Mouse (Mus musculus): ENCODE measurements at regions not wholly inside any gene's neighbourhood (a gene's known extent, or its start where the extent isn't known, plus 50 kb on each side); places are given as distances from the start of the nearest gene placed in this dataset.

- no peak overlapping the region for H3K27ac ChIP-seq (replicated peaks in 1 of 2; ENCODE audit: control insufficient read depth in 1 of 2, insufficient read depth in 1 of 2, low read depth in 2 of 2, low read length in 2 of 2)
- H3K36me3 ChIP-seq (ENCODE audit: control insufficient read depth, insufficient read depth, low read length): no peaks in the 10 kb centered on the region
- WGBS: 80% methylated on average over 4 of the region's 4 CpGs
- no peaks in the 10 kb centered on the region for H3K4me1 ChIP-seq (ENCODE audit: control insufficient read depth in 2 of 2, insufficient read depth in 2 of 2, low read length in 2 of 2)
- H3K9ac ChIP-seq (ENCODE audit: low read length): no peak overlapping the region
- H3K4me3 ChIP-seq (ENCODE audit: control insufficient read depth in 1 of 2, insufficient read depth in 1 of 2, low read depth in 1 of 2, low read length in 2 of 2): no peak overlapping the region
- no peaks in the 10 kb centered on the region for H3K9me3 ChIP-seq (ENCODE audit: control insufficient read depth, low read length)
- no peak overlapping the region for H3K4me2 ChIP-seq (ENCODE audit: low read length)
- no peaks in the 10 kb centered on the region for H3K27me3 ChIP-seq (ENCODE audit: control insufficient read depth, insufficient read depth, low read length)
- no peak for ATAC-seq (ENCODE audit: insufficient number of reproducible peaks, insufficient read depth, low FRiP score, low read depth)
These were observed 781.6 kb downstream of the Gm597 start for GRCm38 (mm10) chr1:27998434-27998833.

GRCm38 (mm10) chr1:27963369-27963768, 816.7 kb downstream of the Gm597 start:
- H3K4me2 ChIP-seq (ENCODE audit: low read length): no peak overlapping the region
- no peak overlapping the region for H3K27ac ChIP-seq (replicated peaks in 1 of 2; ENCODE audit: control insufficient read depth in 1 of 2, insufficient read depth in 1 of 2, low read depth in 2 of 2, low read length in 2 of 2)
- 59% methylated on average over 1 of the region's 1 CpGs for WGBS
- H3K4me3 ChIP-seq (ENCODE audit: control insufficient read depth in 1 of 2, insufficient read depth in 1 of 2, low read depth in 1 of 2, low read length in 2 of 2): no peak overlapping the region
- no peak overlapping the region for H3K9ac ChIP-seq (ENCODE audit: low read length)
- H3K27me3 ChIP-seq (ENCODE audit: control insufficient read depth, insufficient read depth, low read length): no peaks in the 10 kb centered on the region
- H3K9me3 ChIP-seq (ENCODE audit: control insufficient read depth, low read length): no peaks in the 10 kb centered on the region
- no peaks in the 10 kb centered on the region for H3K36me3 ChIP-seq (ENCODE audit: control insufficient read depth, insufficient read depth, low read length)
- ATAC-seq (ENCODE audit: insufficient number of reproducible peaks, insufficient read depth, low FRiP score, low read depth): no peak
- no peaks in the 10 kb centered on the region for H3K4me1 ChIP-seq (ENCODE audit: control insufficient read depth in 2 of 2, insufficient read depth in 2 of 2, low read length in 2 of 2)

Data from heart, embryonic 14.5 days (tissue).